Mouse (Mus musculus): ENCODE data around the gene Iqsec2. TPM values are rescaled to one million over a fixed set of nuclear protein-coding genes. Genes with fewer than 3 reads are reported as not detected.

Gene Iqsec2
- polyA plus RNA-seq (2014; fragmentation: Nextera tagmentation; extraction: Ambion mirVana), result 8.4 and 9.5 TPM in 2 replicates

DNA sequence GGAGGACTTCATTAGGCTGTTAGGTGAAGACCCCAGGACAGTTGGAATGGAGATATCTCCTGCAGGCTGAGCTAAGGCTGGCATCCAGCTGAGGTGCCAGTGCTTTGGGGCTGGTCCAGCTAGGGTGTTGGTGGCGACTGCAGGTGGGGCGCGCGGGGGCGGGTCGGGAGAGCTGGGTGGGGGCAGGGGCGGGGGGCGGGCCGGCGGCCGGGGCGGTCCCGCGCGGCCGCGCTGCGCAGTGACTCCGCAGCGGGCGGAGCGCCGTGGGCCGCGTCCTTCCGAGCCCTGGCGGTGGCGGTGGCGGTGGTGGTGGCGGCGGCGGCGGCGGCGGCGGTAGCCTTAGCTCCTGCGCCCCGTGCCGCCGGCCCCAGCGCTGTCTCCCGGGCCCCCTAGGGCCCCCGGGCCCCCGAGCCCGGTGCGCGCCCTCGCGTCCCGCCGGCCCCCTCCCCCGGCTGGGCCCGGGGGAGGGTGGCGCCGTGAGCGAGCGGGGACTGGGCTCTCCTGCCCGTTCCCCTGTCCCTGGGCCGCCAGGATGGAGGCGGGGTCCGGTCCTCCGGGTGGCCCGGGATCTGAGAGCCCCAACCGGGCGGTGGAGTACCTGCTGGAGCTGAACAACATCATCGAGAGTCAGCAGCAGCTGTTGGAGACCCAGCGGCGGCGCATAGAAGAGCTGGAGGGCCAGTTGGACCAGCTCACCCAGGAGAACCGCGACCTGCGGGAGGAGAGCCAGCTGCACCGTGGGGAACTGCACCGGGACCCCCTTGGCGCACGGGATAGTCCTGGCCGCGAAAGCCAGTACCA lies at the start of gene Iqsec2:
Iqsec2 (plus strand) TSS at position 328 of the 801 bp plus-strand sequence.
- H3K27ac ChIP-seq, result no peak within 1 kb of the TSS
- no peak for DNase-seq (ENCODE audit: low spot score)
- peaks cover 13% of the 10 kb centered on the region for H3K4me1 ChIP-seq (replicated peaks; ENCODE audit: control insufficient read depth, insufficient read depth, low read length)
- H3K9ac ChIP-seq, result peak within 1 kb of the TSS; percentile 70
- H3K4me2 ChIP-seq (replicated peaks), result peak within 1 kb of the TSS; percentile 73
- H3K9me3 ChIP-seq (ENCODE audit: control insufficient read depth, low read length), result no peaks in the 10 kb centered on the region
- H3K36me3 ChIP-seq (replicated peaks; ENCODE audit: control insufficient read depth, insufficient read depth), result no peaks in the 10 kb centered on the region
- H3K4me3 ChIP-seq (replicated peaks; ENCODE audit: low read length), result peak within 1 kb of the TSS; percentile 65
- 6% methylated on average over 18 of the region's 78 CpGs for WGBS
- H3K27me3 ChIP-seq (ENCODE audit: control insufficient read depth, insufficient read depth, low read length), result peaks cover 73% of the 10 kb centered on the region
- ATAC-seq (ENCODE audit: low FRiP score), result peak; percentile 64; the same call in 1 of the 2 replicates

DNA sequence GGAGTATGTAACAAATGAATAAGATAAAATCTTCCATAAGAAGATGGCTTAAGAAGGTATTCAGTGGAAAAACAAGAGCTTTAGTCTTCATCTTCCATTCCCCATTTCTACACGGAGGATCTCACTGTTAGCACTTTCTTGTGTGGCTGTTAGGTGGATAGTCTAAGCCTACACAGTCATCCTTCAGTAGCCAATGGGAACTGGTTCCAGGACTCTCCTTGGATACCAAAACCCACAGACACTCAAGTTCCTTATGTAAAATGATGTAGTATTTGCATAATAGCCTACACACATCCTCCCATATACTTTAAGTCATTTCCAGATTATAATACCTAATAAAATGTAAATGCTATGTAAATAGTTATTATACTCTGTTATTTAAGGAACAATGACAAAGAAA lies 46.5 kb upstream of the Iqsec2 start:
- DNase-seq (ENCODE audit: low spot score) (no peak), ATAC-seq (ENCODE audit: low FRiP score) (no peak)
- H3K27me3 ChIP-seq (ENCODE audit: control insufficient read depth, insufficient read depth, low read length), result peaks cover 74% of the 10 kb centered on the region
- 53% methylated on average over 1 of the region's 1 CpGs for WGBS
- H3K9ac ChIP-seq, result no peak overlapping the region
- no peak overlapping the region for H3K4me3 ChIP-seq (replicated peaks; ENCODE audit: low read length)
- no peaks in the 10 kb centered on the region for H3K4me1 ChIP-seq (replicated peaks; ENCODE audit: control insufficient read depth, insufficient read depth, low read length)
- H3K36me3 ChIP-seq (replicated peaks; ENCODE audit: control insufficient read depth, insufficient read depth), result no peaks in the 10 kb centered on the region
- H3K4me2 ChIP-seq (replicated peaks), result no peak overlapping the region
- no peak overlapping the region for H3K27ac ChIP-seq
- H3K9me3 ChIP-seq (ENCODE audit: control insufficient read depth, low read length), result no peaks in the 10 kb centered on the region

DNA sequence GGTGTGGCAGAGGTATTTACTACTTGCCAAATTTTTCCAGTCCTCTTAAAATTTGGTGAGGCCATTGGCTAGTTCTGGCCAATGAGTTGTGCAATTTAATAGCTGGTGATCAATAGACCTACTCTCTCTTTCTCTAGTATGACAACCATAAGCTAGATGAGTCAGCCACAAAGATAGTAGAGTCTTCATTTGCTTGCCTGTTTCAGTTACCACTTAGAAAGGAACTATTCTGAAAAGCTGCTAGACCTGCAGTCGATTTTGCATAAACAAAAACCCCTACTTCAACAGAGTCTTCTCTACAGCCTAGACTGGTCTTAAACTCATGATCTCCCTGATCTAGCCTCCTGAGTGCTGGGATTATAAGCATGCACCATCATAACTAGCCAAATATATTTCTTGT lies 22.4 kb upstream of the Iqsec2 start:
- Histone ChIP-seq H3K4me1 (replicated peaks; ENCODE audit: control insufficient read depth, insufficient read depth, low read length) (no peaks in the 10 kb centered on the region), H3K27me3 (ENCODE audit: control insufficient read depth, insufficient read depth, low read length) (peaks cover 74% of the 10 kb centered on the region), H3K27ac (no peak overlapping the region), H3K4me2 (replicated peaks) (no peak overlapping the region), H3K9ac (no peak overlapping the region), H3K36me3 (replicated peaks; ENCODE audit: control insufficient read depth, insufficient read depth) (no peaks in the 10 kb centered on the region), H3K4me3 (replicated peaks; ENCODE audit: low read length) (no peak overlapping the region), H3K9me3 (ENCODE audit: control insufficient read depth, low read length) (no peaks in the 10 kb centered on the region)
- no peak for ATAC-seq (ENCODE audit: low FRiP score)
- no peak for DNase-seq (ENCODE audit: low spot score)
- WGBS, result 79% methylated on average over 1 of the region's 1 CpGs

DNA sequence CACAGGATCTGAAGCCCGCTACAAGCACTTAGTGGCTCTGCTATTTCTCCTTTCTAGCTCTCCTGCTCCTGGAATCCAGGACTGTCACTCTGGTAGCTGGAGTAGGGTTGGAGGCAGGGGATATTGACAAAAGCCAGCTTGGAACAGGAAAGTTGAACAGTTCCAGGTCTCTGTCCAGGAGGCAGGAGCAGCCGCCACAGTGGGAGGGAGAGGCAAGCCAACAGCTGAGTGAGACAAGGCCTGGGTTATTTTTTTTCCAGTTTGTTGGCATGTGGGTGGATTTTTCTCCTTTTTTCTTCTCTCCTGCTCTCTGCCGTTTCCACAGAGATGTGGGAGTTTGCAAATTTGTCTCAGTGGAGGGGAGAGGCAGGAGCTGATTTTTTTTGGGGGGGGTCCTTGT lies 13.3 kb upstream of the Iqsec2 start:
- 76% methylated on average over 3 of the region's 3 CpGs for WGBS
- no peak overlapping the region for H3K9ac ChIP-seq
- peaks cover 83% of the 10 kb centered on the region for H3K27me3 ChIP-seq (ENCODE audit: control insufficient read depth, insufficient read depth, low read length)
- no peaks in the 10 kb centered on the region for H3K4me1 ChIP-seq (replicated peaks; ENCODE audit: control insufficient read depth, insufficient read depth, low read length)
- no peak overlapping the region for H3K27ac ChIP-seq
- H3K9me3 ChIP-seq (ENCODE audit: control insufficient read depth, low read length), result no peaks in the 10 kb centered on the region
- no peak overlapping the region for H3K4me2 ChIP-seq (replicated peaks)
- ATAC-seq (ENCODE audit: low FRiP score), result no peak
- DNase-seq (ENCODE audit: low spot score), result no peak
- H3K36me3 ChIP-seq (replicated peaks; ENCODE audit: control insufficient read depth, insufficient read depth), result no peaks in the 10 kb centered on the region
- H3K4me3 ChIP-seq (replicated peaks; ENCODE audit: low read length), result no peak overlapping the region

DNA sequence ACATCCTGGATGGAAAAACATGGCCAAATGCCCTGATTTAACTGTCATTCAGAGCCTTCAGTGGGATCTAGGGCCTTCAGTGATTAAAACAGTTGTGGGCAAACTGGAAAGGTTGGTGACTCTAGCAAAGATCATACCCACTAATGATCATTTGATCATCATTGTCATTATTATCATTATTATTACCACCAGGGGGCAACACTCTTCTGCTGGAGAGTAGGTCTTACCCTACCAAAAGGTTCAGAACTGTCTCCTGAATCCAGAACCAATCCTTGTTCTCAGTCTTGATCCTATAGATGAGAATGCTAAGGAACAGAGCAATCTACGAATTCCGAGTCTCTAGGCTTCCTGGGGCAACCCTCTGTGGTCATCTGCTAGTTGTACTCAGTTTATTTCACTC lies 12.0 kb upstream of the Iqsec2 start:
- H3K27me3 ChIP-seq (ENCODE audit: control insufficient read depth, insufficient read depth, low read length), result peaks cover 87% of the 10 kb centered on the region
- H3K4me2 ChIP-seq (replicated peaks), result no peak overlapping the region
- H3K36me3 ChIP-seq (replicated peaks; ENCODE audit: control insufficient read depth, insufficient read depth), result no peaks in the 10 kb centered on the region
- H3K4me3 ChIP-seq (replicated peaks; ENCODE audit: low read length), result no peak overlapping the region
- H3K9ac ChIP-seq, result no peak overlapping the region
- no peak overlapping the region for H3K27ac ChIP-seq
- no peaks in the 10 kb centered on the region for H3K4me1 ChIP-seq (replicated peaks; ENCODE audit: control insufficient read depth, insufficient read depth, low read length)
- ATAC-seq (ENCODE audit: low FRiP score), result no peak
- no peak for DNase-seq (ENCODE audit: low spot score)
- 89% methylated on average over 2 of the region's 2 CpGs for WGBS
- H3K9me3 ChIP-seq (ENCODE audit: control insufficient read depth, low read length), result no peaks in the 10 kb centered on the region

DNA sequence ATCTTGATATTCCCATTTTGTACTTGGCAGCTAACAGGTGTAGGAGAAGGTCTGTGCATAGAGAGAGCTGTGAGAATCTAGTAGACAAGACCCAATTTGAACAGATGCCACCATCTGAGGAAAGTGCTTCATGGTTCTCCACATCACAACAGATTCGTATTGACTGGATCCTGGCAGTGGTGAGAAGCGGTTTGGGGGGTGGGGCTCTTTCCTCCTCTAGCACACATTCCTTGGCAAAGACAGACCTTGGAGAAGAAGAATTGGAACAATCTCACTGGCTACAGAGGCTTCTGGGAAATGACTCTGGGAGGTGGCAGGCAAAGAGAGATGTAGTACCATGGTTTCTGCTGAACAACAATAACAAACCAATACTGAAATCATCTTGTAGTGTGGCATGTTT lies 8.9 kb upstream of the Iqsec2 start:
- ATAC-seq (ENCODE audit: low FRiP score), result no peak
- no peak overlapping the region for H3K4me3 ChIP-seq (replicated peaks; ENCODE audit: low read length)

DNA sequence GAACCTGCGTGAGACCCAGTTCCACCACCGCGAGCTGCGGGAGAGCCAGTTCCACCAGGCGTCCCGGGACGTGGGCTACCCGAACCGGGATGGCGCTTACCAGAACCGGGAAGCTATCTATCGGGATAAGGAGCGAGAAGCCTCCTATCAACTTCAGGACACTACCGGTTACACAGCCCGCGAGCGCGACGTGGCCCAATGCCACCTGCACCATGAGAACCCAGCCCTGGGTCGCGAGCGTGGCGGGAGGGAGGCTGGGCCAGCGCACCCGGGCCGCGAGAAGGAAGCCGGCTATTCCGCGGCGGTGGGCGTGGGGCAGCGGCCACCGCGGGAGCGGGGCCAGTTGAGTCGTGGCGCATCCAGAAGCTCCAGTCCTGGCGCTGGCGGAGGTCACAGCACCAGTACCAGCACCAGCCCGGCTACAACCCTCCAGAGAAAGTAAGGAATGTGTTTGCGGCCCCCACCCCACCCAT lies 710 bp downstream of the Iqsec2 start:
- peaks cover 13% of the 10 kb centered on the region for H3K4me1 ChIP-seq (replicated peaks; ENCODE audit: control insufficient read depth, insufficient read depth, low read length)
- 17% methylated on average over 36 of the region's 42 CpGs for WGBS
- H3K4me2 ChIP-seq (replicated peaks), result peak overlapping the region; percentile 73
- H3K36me3 ChIP-seq (replicated peaks; ENCODE audit: control insufficient read depth, insufficient read depth), result no peaks in the 10 kb centered on the region
- peaks cover 73% of the 10 kb centered on the region for H3K27me3 ChIP-seq (ENCODE audit: control insufficient read depth, insufficient read depth, low read length)
- DNase-seq (ENCODE audit: low spot score) (no peak), ATAC-seq (ENCODE audit: low FRiP score) (peak; percentile 37; the same call in 1 of the 2 replicates)
- H3K9me3 ChIP-seq (ENCODE audit: control insufficient read depth, low read length), result no peaks in the 10 kb centered on the region
- peak overlapping the region; percentile 65 for H3K4me3 ChIP-seq (replicated peaks; ENCODE audit: low read length)
- H3K9ac ChIP-seq, result peak overlapping the region; percentile 70
- no peak overlapping the region for H3K27ac ChIP-seq

More for the DNA sequence above, 8.9 kb upstream of the Iqsec2 start:
- WGBS, result 76% methylated on average over 2 of the region's 2 CpGs
- no peaks in the 10 kb centered on the region for H3K9me3 ChIP-seq (ENCODE audit: control insufficient read depth, low read length)
- H3K27ac ChIP-seq, result no peak overlapping the region
- H3K4me2 ChIP-seq (replicated peaks), result no peak overlapping the region
- peaks cover 96% of the 10 kb centered on the region for H3K27me3 ChIP-seq (ENCODE audit: control insufficient read depth, insufficient read depth, low read length)
- H3K36me3 ChIP-seq (replicated peaks; ENCODE audit: control insufficient read depth, insufficient read depth), result no peaks in the 10 kb centered on the region
- H3K9ac ChIP-seq, result no peak overlapping the region
- no peaks in the 10 kb centered on the region for H3K4me1 ChIP-seq (replicated peaks; ENCODE audit: control insufficient read depth, insufficient read depth, low read length)
- DNase-seq (ENCODE audit: low spot score), result no peak

DNA sequence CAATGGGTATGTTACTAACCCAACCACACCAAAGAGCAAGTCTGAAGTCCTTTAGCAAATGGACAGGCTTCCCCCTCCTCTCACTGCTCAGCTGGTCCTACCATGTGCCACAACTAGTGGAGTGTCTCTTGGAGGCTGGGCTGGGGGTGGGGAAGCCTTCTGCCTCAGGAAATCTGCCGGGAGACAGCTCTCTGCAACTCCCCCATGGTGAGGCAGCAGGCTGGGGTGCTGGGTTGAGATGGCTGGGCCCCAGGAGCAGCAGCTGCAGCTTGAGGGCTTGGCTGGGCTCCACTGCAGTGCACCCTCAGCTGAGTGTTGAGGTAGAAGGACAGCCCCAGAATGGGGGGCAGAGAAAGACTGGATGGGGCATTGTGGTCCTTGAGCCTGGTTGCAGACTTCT lies 2.1 kb downstream of the Iqsec2 start:
- Histone ChIP-seq H3K27me3 (ENCODE audit: control insufficient read depth, insufficient read depth, low read length) (peaks cover 76% of the 10 kb centered on the region), H3K36me3 (replicated peaks; ENCODE audit: control insufficient read depth, insufficient read depth) (no peaks in the 10 kb centered on the region), H3K4me1 (replicated peaks; ENCODE audit: control insufficient read depth, insufficient read depth, low read length) (peaks cover 13% of the 10 kb centered on the region), H3K9me3 (ENCODE audit: control insufficient read depth, low read length) (no peaks in the 10 kb centered on the region), H3K9ac (no peak overlapping the region; the same call in 1 of the 2 replicates), H3K4me3 (replicated peaks; ENCODE audit: low read length) (peak overlapping the region; percentile 65), H3K4me2 (replicated peaks) (peak overlapping the region; percentile 73), H3K27ac (no peak overlapping the region)
- no peak for DNase-seq (ENCODE audit: low spot score)
- ATAC-seq (ENCODE audit: low FRiP score), result no peak
- WGBS, result 18% methylated on average over 1 of the region's 1 CpGs

DNA sequence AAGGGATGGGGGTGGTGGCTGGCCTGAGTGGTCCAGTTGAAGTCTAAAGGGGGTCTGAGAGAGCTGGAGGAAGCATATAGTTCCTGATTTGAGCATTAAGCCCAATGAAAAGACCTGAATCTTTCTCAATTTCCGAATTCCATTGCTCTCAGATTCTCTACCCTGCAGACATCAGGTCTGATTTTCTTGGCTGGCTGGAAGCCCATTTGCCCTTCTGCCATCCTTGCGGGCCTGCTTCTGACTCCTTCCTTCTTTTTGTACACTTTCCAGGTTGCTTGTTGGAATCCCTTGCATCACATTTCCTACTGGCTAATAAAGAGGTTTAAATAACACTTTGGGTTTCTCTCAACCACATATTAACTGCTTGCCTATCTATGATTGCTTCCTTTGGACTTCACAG lies 2.6 kb downstream of the Iqsec2 start:
- H3K9ac ChIP-seq, result no peak overlapping the region
- no peaks in the 10 kb centered on the region for H3K36me3 ChIP-seq (replicated peaks; ENCODE audit: control insufficient read depth, insufficient read depth)
- H3K4me2 ChIP-seq (replicated peaks), result peak overlapping the region; percentile 73
- H3K27me3 ChIP-seq (ENCODE audit: control insufficient read depth, insufficient read depth, low read length), result peaks cover 81% of the 10 kb centered on the region
- WGBS, result 88% methylated on average over 2 of the region's 2 CpGs
- no peak overlapping the region for H3K27ac ChIP-seq
- H3K4me3 ChIP-seq (replicated peaks; ENCODE audit: low read length), result no peak overlapping the region
- H3K9me3 ChIP-seq (ENCODE audit: control insufficient read depth, low read length), result no peaks in the 10 kb centered on the region
- ATAC-seq (ENCODE audit: low FRiP score) (no peak), DNase-seq (ENCODE audit: low spot score) (no peak)
- peaks cover 13% of the 10 kb centered on the region for H3K4me1 ChIP-seq (replicated peaks; ENCODE audit: control insufficient read depth, insufficient read depth, low read length)
